Mouse (Mus musculus) forebrain, embryonic 16.5 days (tissue): ENCODE measurements around the gene Ly6g5b. TPM values are rescaled to one million over a fixed set of nuclear protein-coding genes. Genes with fewer than 3 reads are reported as not detected.

ENCODE experiments used
- ATAC-seq: fragments of 200-750 bp; cut with Nextera tagmentation; 2 replicates; pipeline ENCODE4 v1.8.0; 2017; ENCODE audit warnings: mild to moderate bottlenecking, moderate library complexity
- H3K27ac ChIP-seq: fragments of 300-500 bp; sonication (generic); 2 replicates; pipeline ENCODE4 v1.5.1; 2014; ENCODE audit warnings: low read length, control low read depth
- H3K27me3 ChIP-seq: fragments of 300-500 bp; sonication (generic); replicated peaks from 2 replicates; pipeline ENCODE4 v1.6.1; 2014; ENCODE audit warnings: low read length; ENCODE audit not compliant: control insufficient read depth, insufficient read depth
- H3K36me3 ChIP-seq: fragments of 300-500 bp; sonication (generic); 2 replicates; pipeline ENCODE4 v1.6.1; 2014; ENCODE audit not compliant: control insufficient read depth, insufficient read depth
- H3K4me1 ChIP-seq: fragments of 300-500 bp; sonication (generic); replicated peaks from 2 replicates; pipeline ENCODE4 v1.6.1; 2014; ENCODE audit warnings: low read length; ENCODE audit not compliant: control insufficient read depth, insufficient read depth
- H3K4me2 ChIP-seq: fragments of 300-500 bp; sonication (generic); 2 replicates; pipeline ENCODE4 v1.6.1; 2014; ENCODE audit warnings: mild to moderate bottlenecking, low read length, control low read depth
- H3K4me3 ChIP-seq: fragments of 300-500 bp; sonication (generic); replicated peaks from 2 replicates; pipeline ENCODE4 v1.5.1; 2014; ENCODE audit warnings: mild to moderate bottlenecking, low read length, control low read depth
- H3K9ac ChIP-seq: fragments of 300-500 bp; sonication (generic); replicated peaks from 2 replicates; pipeline ENCODE4 v1.6.1; 2014; ENCODE audit warnings: low read depth, low read length, control low read depth
- H3K9me3 ChIP-seq: fragments of 300-500 bp; sonication (generic); 2 replicates; pipeline ENCODE4 v1.6.1; 2016; ENCODE audit warnings: low read length; ENCODE audit not compliant: control insufficient read depth
- WGBS: fragments of 180-500 bp; shearing (Covaris S2); extraction: QIAGEN DNeasy Blood & Tissue Kit; methylation state at CpG from one replicate; pipeline ENCODE4 v1.1.7; 2014; 5-methylcytosine and 5-hydroxymethylcytosine counted together
- polyA plus RNA-seq: library from polyadenylated mRNA; unstranded; fragments of >200 nt; fragmentation: Nextera tagmentation; extraction: Ambion mirVana; gene quantifications from 2 replicates; pipeline ENCODE4 v1.2.1, GENCODE M21; 2015

Gene Ly6g5b
- polyA plus RNA-seq, 1 experiment from 2014 or later: 1.3 TPM

DNA sequence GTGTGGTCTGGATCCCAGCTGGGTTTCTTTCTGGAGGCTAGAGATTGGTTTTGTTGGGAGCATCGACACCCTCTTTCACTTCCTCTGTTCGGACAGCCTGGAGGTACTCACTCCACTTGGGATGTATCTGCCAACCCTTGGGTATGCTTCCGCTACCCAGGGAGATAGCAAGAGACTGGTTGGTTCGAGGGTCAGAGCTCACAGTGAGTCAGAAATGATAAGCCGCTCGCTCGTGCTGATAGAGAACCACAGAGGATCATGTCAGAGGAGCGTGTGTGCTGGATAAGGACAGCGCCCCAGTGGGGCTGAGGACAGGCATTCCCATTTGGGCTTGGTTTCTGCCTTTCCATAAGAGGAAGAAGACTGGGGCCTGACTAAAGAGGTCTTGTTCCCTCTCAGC, 35.5 kb downstream of the Ly6g5b start:
- 73% methylated on average over 9 of the region's 9 CpGs for WGBS
- no peak overlapping the region for H3K9ac ChIP-seq
- ATAC-seq: no peak
- no peak overlapping the region for H3K4me3 ChIP-seq
- H3K27me3 ChIP-seq: no peaks in the 10 kb centered on the region
- H3K27ac ChIP-seq: no peak overlapping the region
- H3K4me1 ChIP-seq: peaks cover 24% of the 10 kb centered on the region
- no peak overlapping the region for H3K4me2 ChIP-seq
- no peaks in the 10 kb centered on the region for H3K9me3 ChIP-seq
- no peaks in the 10 kb centered on the region for H3K36me3 ChIP-seq

DNA sequence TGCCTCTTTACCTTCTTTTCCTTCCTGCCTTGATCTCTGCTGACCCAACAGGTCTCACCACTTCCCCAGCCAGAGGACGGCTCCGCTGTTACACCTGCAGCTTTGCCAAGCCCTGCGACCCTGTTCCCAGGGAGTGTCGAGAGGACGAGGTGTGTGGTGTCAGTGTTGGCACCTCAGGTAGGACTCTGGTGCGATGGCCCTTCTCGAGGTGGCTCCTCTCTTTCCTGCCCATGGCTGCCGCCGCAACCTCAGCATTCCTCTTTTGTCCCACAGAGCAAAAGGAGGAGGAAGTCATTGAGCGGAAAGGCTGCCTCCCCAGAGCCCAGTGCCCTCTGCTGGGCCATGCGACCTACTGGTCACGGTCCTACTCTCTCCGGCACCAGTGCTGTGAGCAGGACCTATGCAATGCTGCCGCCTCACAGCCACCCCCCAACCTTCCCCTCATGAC, 37.4 kb downstream of the Ly6g5b start, which contains the start of gene Ly6g6d:
TSS of gene Ly6g6d (minus strand) at position 280 of the 448 bp plus-strand sequence.
- Histone ChIP-seq H3K4me2 (peak within 1 kb of the TSS; percentile 48), H3K4me1 (peaks cover 29% of the 10 kb centered on the region), H3K9ac (peak within 1 kb of the TSS; percentile 53), H3K4me3 (peak within 1 kb of the TSS; percentile 24), H3K27me3 (no peaks in the 10 kb centered on the region), H3K27ac (peak within 1 kb of the TSS; percentile 72), H3K36me3 (no peaks in the 10 kb centered on the region), H3K9me3 (no peaks in the 10 kb centered on the region)
- ATAC-seq: peak; percentile 19; the same call in 1 of the 2 replicates
- 12% methylated on average over 14 of the region's 14 CpGs for WGBS

DNA sequence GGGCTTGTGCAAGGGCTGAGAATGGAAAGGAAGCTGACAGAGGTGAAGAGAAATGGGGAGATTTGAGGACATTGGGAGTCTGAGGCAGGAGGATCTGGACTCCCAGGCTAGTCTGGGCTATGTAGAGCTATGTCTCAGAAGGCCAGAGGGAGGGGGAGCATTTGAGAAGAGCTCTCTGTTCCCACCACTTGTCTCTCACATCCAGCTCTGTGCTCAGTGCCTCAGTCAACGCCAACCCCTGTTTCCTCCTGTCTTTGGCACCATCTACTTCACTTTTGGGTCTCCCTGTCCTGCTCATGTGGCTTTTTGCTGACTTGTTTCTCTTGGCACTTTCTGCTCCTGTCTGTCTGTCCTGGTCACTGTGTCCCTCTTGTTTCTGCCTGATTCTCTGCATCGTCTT, 37.9 kb downstream of the Ly6g5b start:
- no peak overlapping the region for H3K27ac ChIP-seq
- ATAC-seq: peak; percentile 68
- H3K9ac ChIP-seq: peak overlapping the region; percentile 53; the same call in 1 of the 2 replicates
- peak overlapping the region; percentile 24 for H3K4me3 ChIP-seq
- H3K4me2 ChIP-seq: peak overlapping the region; percentile 48
- no peaks in the 10 kb centered on the region for H3K9me3 ChIP-seq
- 41% methylated on average over 2 of the region's 2 CpGs for WGBS
- no peaks in the 10 kb centered on the region for H3K27me3 ChIP-seq
- no peaks in the 10 kb centered on the region for H3K36me3 ChIP-seq
- peaks cover 29% of the 10 kb centered on the region for H3K4me1 ChIP-seq

DNA sequence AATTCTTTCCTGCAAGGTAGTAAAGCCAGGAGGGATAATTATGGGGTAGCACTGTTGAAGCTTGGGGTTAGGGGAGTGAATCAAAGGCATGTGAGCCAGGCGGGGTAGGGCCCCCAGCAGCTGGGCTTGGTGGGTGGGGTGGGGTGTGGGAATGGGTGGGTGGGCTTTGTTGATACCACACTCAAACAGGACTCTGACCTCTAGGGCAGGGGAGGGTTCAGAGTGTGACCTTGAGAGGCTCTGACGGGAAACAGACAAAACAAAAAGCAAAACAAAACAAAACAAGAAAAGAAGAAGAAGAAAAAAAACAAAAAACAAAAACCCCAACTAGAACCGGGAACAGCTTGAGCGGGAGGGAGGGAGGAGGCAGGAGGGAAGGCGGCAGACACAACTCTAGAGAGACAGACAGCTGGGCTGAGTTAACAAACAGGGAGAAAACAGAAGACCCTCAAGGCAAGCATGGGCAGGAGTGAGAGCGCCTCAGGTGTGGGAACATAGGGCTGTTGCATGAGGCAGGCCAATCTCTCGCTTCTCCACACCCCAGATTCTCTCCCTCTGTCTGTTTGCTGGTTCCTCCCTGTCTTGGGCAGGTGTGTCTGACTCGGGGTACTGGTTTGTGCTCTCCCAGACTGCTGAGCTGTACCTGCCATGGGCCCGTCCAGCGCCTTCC, 38.6 kb downstream of the Ly6g5b start, which contains the start of gene Ly6g6e:
TSS of gene Ly6g6e (plus strand) at position 396 of the 670 bp plus-strand sequence.
- H3K4me3 ChIP-seq: peak within 1 kb of the TSS; percentile 24
- peaks cover 29% of the 10 kb centered on the region for H3K4me1 ChIP-seq
- H3K36me3 ChIP-seq: no peaks in the 10 kb centered on the region
- no peaks in the 10 kb centered on the region for H3K9me3 ChIP-seq
- peak within 1 kb of the TSS; percentile 53 for H3K9ac ChIP-seq
- peak within 1 kb of the TSS; percentile 48 for H3K4me2 ChIP-seq
- WGBS: 22% methylated on average over 10 of the region's 10 CpGs
- ATAC-seq: peak; percentile 81
- H3K27me3 ChIP-seq: no peaks in the 10 kb centered on the region
- peak within 1 kb of the TSS; percentile 72 for H3K27ac ChIP-seq

DNA sequence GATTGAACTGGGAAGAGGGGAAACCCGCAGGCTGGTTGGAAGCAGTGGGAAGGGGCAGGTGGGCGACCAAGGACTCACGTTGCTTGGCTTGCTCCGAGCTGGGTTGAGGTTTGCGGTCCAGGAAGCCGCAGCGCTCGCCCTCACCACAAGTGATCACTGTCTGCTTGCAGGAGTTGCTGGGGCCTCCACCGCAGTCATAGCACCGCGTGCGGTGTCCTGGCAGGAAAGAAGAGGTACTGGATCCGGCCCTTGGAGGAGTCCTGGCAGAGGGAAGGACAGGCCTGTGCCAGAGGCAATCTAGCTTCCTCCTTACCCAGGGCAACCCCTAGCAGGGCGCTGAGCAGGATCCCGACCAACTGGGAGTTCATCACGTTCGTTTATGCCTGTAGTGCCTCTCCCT, 41.1 kb downstream of the Ly6g5b start:
- Histone ChIP-seq H3K4me3 (no peak overlapping the region), H3K27me3 (no peaks in the 10 kb centered on the region), H3K4me2 (no peak overlapping the region), H3K27ac (no peak overlapping the region), H3K36me3 (no peaks in the 10 kb centered on the region), H3K9me3 (no peaks in the 10 kb centered on the region), H3K4me1 (peaks cover 26% of the 10 kb centered on the region), H3K9ac (0 out of 2 replicates have a peak overlapping the region, but pooled peaks have one; percentile 6)
- no peak for ATAC-seq
- WGBS: 57% methylated on average over 17 of the region's 17 CpGs

DNA sequence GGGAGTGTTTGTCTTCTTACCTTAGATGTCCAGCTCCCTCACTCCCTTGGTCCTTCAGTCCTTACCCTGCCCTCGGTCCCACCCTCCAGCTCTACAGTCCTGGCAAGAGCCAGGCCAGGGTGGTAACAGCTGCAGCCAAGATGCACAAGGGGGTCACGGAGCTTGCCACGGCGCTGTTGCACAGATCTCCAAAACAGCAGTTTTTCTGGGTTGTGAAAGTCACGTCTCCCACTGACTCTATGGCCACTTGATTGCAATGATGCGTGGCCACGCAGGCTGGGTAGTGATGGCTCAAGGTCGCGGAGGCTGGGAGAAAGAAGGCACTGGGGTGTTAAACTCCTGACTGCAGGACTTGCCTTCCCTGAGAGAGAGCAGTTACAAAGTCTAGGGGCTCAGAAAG, 43.8 kb downstream of the Ly6g5b start:
- Histone ChIP-seq H3K27ac (no peak overlapping the region), H3K9me3 (no peaks in the 10 kb centered on the region), H3K4me3 (no peak overlapping the region), H3K36me3 (no peaks in the 10 kb centered on the region), H3K9ac (no peak overlapping the region), H3K27me3 (no peaks in the 10 kb centered on the region), H3K4me2 (no peak overlapping the region), H3K4me1 (peaks cover 9% of the 10 kb centered on the region; the same call in 1 of the 2 replicates)
- no peak for ATAC-seq
- WGBS: 90% methylated on average over 9 of the region's 9 CpGs

DNA sequence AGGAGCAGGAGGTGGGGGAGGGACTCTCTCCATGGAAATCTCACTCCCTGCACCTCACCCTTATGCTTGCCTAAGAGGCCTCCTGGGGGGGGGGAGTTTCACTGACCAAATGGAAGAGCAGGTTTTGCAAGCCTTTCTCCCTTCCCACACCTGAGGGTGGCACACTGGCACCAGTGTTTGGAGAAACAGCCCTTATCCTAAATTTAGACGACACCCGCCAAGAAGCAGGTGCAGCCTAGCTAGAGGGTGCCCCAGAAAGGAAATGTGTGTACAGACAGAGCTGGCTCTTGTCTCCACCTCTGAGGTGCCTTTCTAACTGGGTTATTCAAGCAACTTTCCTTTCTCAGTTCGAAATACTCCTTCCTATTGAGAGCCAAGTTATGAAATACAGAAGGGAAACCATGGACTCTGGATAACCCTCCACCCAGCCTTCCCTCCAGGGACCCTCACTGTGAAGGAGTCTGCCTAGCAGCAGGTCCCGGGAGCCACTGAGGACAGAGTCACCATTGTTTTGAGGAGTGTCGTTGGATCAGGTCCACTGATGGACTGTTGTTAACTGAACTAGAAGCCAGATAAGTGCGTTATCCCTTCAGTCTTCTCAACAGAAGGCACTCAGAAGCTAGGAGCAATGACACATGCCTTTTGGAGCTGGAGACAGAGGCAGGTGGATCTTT, 44.5 kb downstream of the Ly6g5b start:
- Histone ChIP-seq H3K4me1 (peaks cover 7% of the 10 kb centered on the region; the same call in 1 of the 2 replicates), H3K9me3 (no peaks in the 10 kb centered on the region), H3K9ac (no peak overlapping the region), H3K27me3 (peaks cover 4% of the 10 kb centered on the region; the same call in 1 of the 2 replicates), H3K4me3 (no peak overlapping the region), H3K27ac (no peak overlapping the region), H3K4me2 (no peak overlapping the region), H3K36me3 (no peaks in the 10 kb centered on the region)
- 47% methylated on average over 6 of the region's 6 CpGs for WGBS
- no peak for ATAC-seq

DNA sequence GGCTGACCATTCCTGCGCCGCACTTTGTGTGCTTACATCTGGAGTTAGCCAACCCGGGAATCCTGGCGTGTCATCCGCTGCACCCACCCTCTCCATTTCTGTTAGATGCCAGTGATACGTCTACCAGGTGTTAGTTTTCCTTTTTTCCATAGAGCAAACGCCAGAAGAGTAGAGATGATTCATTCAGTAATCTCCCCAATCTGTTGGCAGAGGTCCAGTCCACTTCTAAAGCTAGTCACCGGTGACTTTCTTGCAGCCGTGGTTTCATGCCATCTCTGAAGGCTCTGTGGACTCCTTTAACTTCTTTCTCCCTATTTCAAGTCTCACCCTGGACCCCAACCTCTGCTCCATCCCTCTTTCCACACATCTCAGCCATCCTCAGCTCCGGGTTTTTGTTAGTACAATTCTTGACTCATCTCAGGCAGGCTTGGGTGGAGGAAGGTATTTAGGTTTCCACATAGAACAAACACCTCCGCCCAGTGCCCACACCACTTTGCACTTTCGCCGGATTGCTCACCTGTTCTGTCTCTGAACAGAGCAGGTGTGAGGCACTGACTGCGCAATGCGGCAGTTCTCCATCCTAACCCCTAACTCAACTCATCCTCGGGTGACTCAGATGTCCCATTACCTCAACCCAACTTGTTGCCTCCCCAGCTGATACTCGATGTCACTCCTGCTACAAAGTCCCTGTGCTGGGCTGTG, 46.9 kb downstream of the Ly6g5b start:
- Histone ChIP-seq H3K27me3 (peaks cover 19% of the 10 kb centered on the region), H3K27ac (no peak overlapping the region), H3K4me2 (no peak overlapping the region), H3K4me1 (peaks cover 13% of the 10 kb centered on the region), H3K4me3 (no peak overlapping the region), H3K36me3 (no peaks in the 10 kb centered on the region), H3K9me3 (no peaks in the 10 kb centered on the region), H3K9ac (no peak overlapping the region)
- no peak for ATAC-seq
- WGBS: 88% methylated on average over 17 of the region's 17 CpGs

DNA sequence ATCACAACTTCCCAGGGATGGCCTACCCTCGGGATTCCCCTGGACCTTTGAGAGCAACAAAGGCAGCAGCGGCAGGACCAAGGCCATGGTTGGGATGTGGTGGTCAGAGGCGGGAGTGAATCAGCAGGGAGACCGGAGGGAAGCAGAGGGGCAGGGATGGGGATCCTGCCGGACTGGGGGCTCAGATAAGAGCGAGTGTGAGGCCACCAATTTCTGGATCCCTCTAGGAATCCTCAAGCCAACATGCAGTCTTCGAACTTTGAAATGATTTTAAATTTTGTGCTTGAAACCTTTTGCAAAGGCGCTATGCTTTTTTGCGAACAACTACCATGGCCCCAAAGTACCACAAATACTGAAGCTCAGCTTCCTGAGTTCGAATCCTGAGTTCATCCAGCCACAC, 49.1 kb downstream of the Ly6g5b start, which contains the start of gene Mpig6b:
TSS of gene Mpig6b (minus strand) at position 101 of the 400 bp plus-strand sequence.
- Histone ChIP-seq H3K9ac (0 out of 2 replicates have a peak within 1 kb of the TSS, but pooled peaks have one; percentile 14), H3K9me3 (no peaks in the 10 kb centered on the region), H3K36me3 (peaks cover 1% of the 10 kb centered on the region; the same call in 1 of the 2 replicates), H3K4me1 (peaks cover 18% of the 10 kb centered on the region), H3K4me3 (peak within 1 kb of the TSS; percentile 20), H3K27ac (no peak within 1 kb of the TSS), H3K4me2 (peak within 1 kb of the TSS; percentile 37), H3K27me3 (peaks cover 19% of the 10 kb centered on the region)
- ATAC-seq: no peak
- 50% methylated on average over 9 of the region's 10 CpGs for whole genome bisulfite sequencing
